Comparison of ENCODE assay signal across 22 mouse cellular contexts in genomic region chr10:59934039-59934438, GRCm38 (mm10). TPM values are rescaled to one million over a fixed set of nuclear protein-coding genes. Genes with fewer than 3 reads are reported as not detected.
DNase-seq lines count a peak whose midpoint lies in the region; ATAC-seq and TF ChIP-seq lines count a peak whose summit lies in the region.
"Had no signal": no experiment of that assay in that cellular context is flagged by ENCODE, and none has a peak within 500 bp of the region (broad histone marks: within the 10 kb centered on the region; RNA-seq: fewer than 3 reads in every experiment).

No protein-coding gene starts in this region.

- no peaks in the 10 kb centered on the region for H3K9me3 ChIP-seq in forebrain, embryonic 10.5 days
- H3K9me3 ChIP-seq in forebrain, embryonic 15.5 days = no peaks in the 10 kb centered on the region
- H3K9me3 ChIP-seq: forebrain, embryonic 13.5 days; heart, embryonic 10.5 days; neural tube, embryonic 13.5 days had no signal

- no peak for TF ChIP-seq POLR2A in myocyte (IDR thresholded peaks at IDR 0.05; ENCODE audit: insufficient read length, low read depth)

- H3K4me1 ChIP-seq in forebrain, embryonic 10.5 days = peaks cover 26% of the 10 kb centered on the region
- H3K4me1 ChIP-seq in forebrain, embryonic 15.5 days = peaks cover 7% of the 10 kb centered on the region; the same call in 1 of the 2 replicates

- H3K36me3 ChIP-seq in forebrain, embryonic 10.5 days (replicated peaks) = no peaks in the 10 kb centered on the region
- no peaks in the 10 kb centered on the region for H3K36me3 ChIP-seq in forebrain, embryonic 15.5 days
- H3K36me3 ChIP-seq in myocyte (ENCODE audit: control insufficient read depth, insufficient read depth) = no peaks in the 10 kb centered on the region
- H3K36me3 ChIP-seq: heart, embryonic 10.5 days; neural tube, embryonic 13.5 days had no signal

- H3K79me2 ChIP-seq in myocyte (ENCODE audit: control insufficient read depth, insufficient read depth) = no peaks in the 10 kb centered on the region

- no peak for DNase-seq in forebrain, embryonic 10.5 days (ENCODE audit: extremely low spot score, low spot score)
- DNase-seq in 416B (ENCODE audit: low read depth) (peak; percentile 48), ZHBTc4 (ENCODE audit: low read depth, low spot score) (peak; percentile 34)
- no peak for DNase-seq in gastrocnemius, postnatal 4 days (ENCODE audit: low spot score in 2 of 2)
- DNase-seq: cerebellum, adult 9-10 months; heart, postnatal 4 days; kidney, adult 2 months; retina, postnatal 1 day; right cerebral cortex, postnatal 25 days; spleen, adult 18-20 months; thymus, postnatal 14 days had no signal

- H3K27ac ChIP-seq in forebrain, embryonic 10.5 days = peak overlapping the region; percentile 27; the same call in 1 of the 2 replicates
- no peak overlapping the region for H3K27ac ChIP-seq in forebrain, embryonic 15.5 days (replicated peaks)
- H3K27ac ChIP-seq: forebrain, embryonic 13.5 days; heart, embryonic 10.5 days; hindbrain, embryonic 14.5 days; kidney, postnatal 0 days; macrophage; neural tube, embryonic 13.5 days had no signal

- H3K4me2 ChIP-seq in forebrain, embryonic 15.5 days (replicated peaks) = no peak overlapping the region
- H3K4me2 ChIP-seq in myocyte (ENCODE audit: low read depth) = no peak overlapping the region
- H3K4me2 ChIP-seq: forebrain, embryonic 13.5 days; hindbrain, embryonic 14.5 days; neural tube, embryonic 13.5 days had no signal

- H3K27me3 ChIP-seq in forebrain, embryonic 10.5 days (ENCODE audit: poor library complexity, severe bottlenecking) = no peaks in the 10 kb centered on the region
- no peaks in the 10 kb centered on the region for H3K27me3 ChIP-seq in forebrain, embryonic 15.5 days
- no peaks in the 10 kb centered on the region for H3K27me3 ChIP-seq in myocyte (ENCODE audit: control insufficient read depth, insufficient read depth, insufficient read length)
- H3K27me3 ChIP-seq: forebrain, embryonic 13.5 days; neural tube, embryonic 13.5 days had no signal

- no peak overlapping the region for H3K4me3 ChIP-seq in forebrain, embryonic 10.5 days
- H3K4me3 ChIP-seq in forebrain, embryonic 15.5 days = no peak overlapping the region
- H3K4me3 ChIP-seq in myocyte = no peak overlapping the region
- H3K4me3 ChIP-seq: forebrain, embryonic 13.5 days; heart, embryonic 10.5 days; neural tube, embryonic 13.5 days had no signal

- H3K9ac ChIP-seq in forebrain, embryonic 15.5 days (replicated peaks) = no peak overlapping the region
- H3K9ac ChIP-seq: forebrain, embryonic 13.5 days; hindbrain, embryonic 14.5 days; neural tube, embryonic 13.5 days had no signal

- ATAC-seq in forebrain, embryonic 15.5 days (replicated peaks) = no peak
- no peak; the same call in 1 of the 2 replicates for ATAC-seq in erythroblast, adult 5-6 weeks (replicated peaks; ENCODE audit: low FRiP score, poor library complexity, severe bottlenecking)
- ATAC-seq: activated CD4-positive, CD25-positive, alpha-beta regulatory T cell, adult 4 months; CD4-positive, CD25-positive, alpha-beta regulatory T cell, adult 4 months; forebrain, embryonic 13.5 days had no signal

- no peak overlapping the region for H3ac ChIP-seq in myocyte (ENCODE audit: control insufficient read depth, insufficient read length)

- 23% methylated on average over 3 of the region's 3 CpGs for WGBS in forebrain, embryonic 10.5 days
- WGBS in forebrain, embryonic 15.5 days = 51% methylated on average over 3 of the region's 3 CpGs

TF ChIP-seq in myocyte, 11 proteins besides CTCF, POLR2A, EP300 and RAD21:
- TF ChIP-seq TCF3 (IDR thresholded peaks at IDR 0.05; ENCODE audit: insufficient read length, low read depth) = no peak
- TF ChIP-seq CEBPB (IDR thresholded peaks at IDR 0.05; ENCODE audit: insufficient read depth, poor library complexity, severe bottlenecking) = peak; percentile 52; the same call in 1 of the 2 replicates
- no peak for TF ChIP-seq MYOD1 (IDR thresholded peaks at IDR 0.05; ENCODE audit: control insufficient read depth in 1 of 3, insufficient read length in 2 of 3, low read depth in 2 of 3)
- no peak for TF ChIP-seq POLR2AphosphoS2 (IDR thresholded peaks at IDR 0.05; ENCODE audit: insufficient read length, low read depth)
- no peak for TF ChIP-seq E2F4 (IDR thresholded peaks at IDR 0.05; ENCODE audit: insufficient read depth)

RNA-seq across cellular contexts. Expression of gene Ddit4, which starts 17.6 kb away (rescaled TPM):
- 32.7 and 35.3 TPM in 2 replicates for polyA plus RNA-seq in forebrain, embryonic 10.5 days (2016; fragmentation: Nextera tagmentation; extraction: Ambion mirVana)
- polyA plus RNA-seq in forebrain, embryonic 15.5 days (2015; fragmentation: Nextera tagmentation; extraction: Ambion mirVana) = 90.0 and 92.5 TPM in 2 replicates
- polyA plus RNA-seq in myocyte (2012; fragmentation: generic; extraction: Trizol) = 266 TPM
- 1.7 TPM in 1 of 2 replicates, not detected in the other for total RNA-seq in erythroblast, adult 5-6 weeks (2015; ENCODE audit: low replicate concordance)
- total RNA-seq in erythroblast, adult 5-6 weeks (2017; ENCODE audit: low replicate concordance) = 0.17 and 0.84 TPM in 2 replicates
- 10 to 100 TPM; 18.6 to 18.7 TPM for total RNA-seq in gastrocnemius, postnatal 4 days (2021)

RNA-seq across cellular contexts. Expression of gene Dnajb12, which starts 54.7 kb away (rescaled TPM):
- polyA plus RNA-seq in forebrain, embryonic 10.5 days (2016; fragmentation: Nextera tagmentation; extraction: Ambion mirVana) = 26.2 and 27.9 TPM in 2 replicates
- 16.9 and 17.5 TPM in 2 replicates for polyA plus RNA-seq in forebrain, embryonic 15.5 days (2015; fragmentation: Nextera tagmentation; extraction: Ambion mirVana)
- polyA plus RNA-seq in myocyte (2012; fragmentation: generic; extraction: Trizol) = 45.2 TPM
- total RNA-seq in erythroblast, adult 5-6 weeks (2015; ENCODE audit: low replicate concordance) = 13.6 and 28.2 TPM in 2 replicates
- 39.8 and 43.4 TPM in 2 replicates for total RNA-seq in erythroblast, adult 5-6 weeks (2017; ENCODE audit: low replicate concordance)
- total RNA-seq in gastrocnemius, postnatal 4 days (2021) = 10 to 100 TPM; 45.0 to 51.3 TPM

Comparison
In these comparisons a context has a peak if more than half of its experiments do, and no peak if none do; other contexts are left out.
1. DNase-seq: peak in 416B (single experiment) and ZHBTc4 (single experiment); none in forebrain, embryonic 10.5 days (single experiment) and gastrocnemius, postnatal 4 days (0 of 2).